Mouse (Mus musculus) gastrocnemius, adult 8-10 months (tissue): ENCODE results near the gene Rbfox1. TPM values are rescaled to one million over a fixed set of nuclear protein-coding genes. Genes with fewer than 3 reads are reported as not detected.

Experiments
- DNase-seq, 2 experiments: peaks; one replicate each; pipeline ENCODE4 v3.0.0; 2022; ENCODE audit warnings: low spot score in 2 of 2
- total RNA-seq, 4 experiments: library from RNA; stranded (reverse); gene quantifications; 2 replicates each; pipeline ENCODE4 v1.2.4; 2022

Gene Rbfox1
- total RNA-seq, 4 experiments from 2014 or later = 236 to 270 (median 260) TPM

- peak; percentile 37 to 57 for DNase-seq
Measured at GRCm38 (mm10) chr16:7005478-7005877, 1120.3 kb downstream of the Rbfox1 start.

GRCm38 (mm10) chr16:7017310-7017709 lies 1132.2 kb downstream of the Rbfox1 start:
- no peak for DNase-seq

GRCm38 (mm10) chr16:7034231-7034630 lies 1149.1 kb downstream of the Rbfox1 start:
- no peak for DNase-seq

- no peak for DNase-seq
Measured at GRCm38 (mm10) chr16:7036566-7036965, 1151.4 kb downstream of the Rbfox1 start.

- no peak for DNase-seq
Measured at GRCm38 (mm10) chr16:7036988-7037387, 1151.8 kb downstream of the Rbfox1 start.

- DNase-seq = no peak
Measured at GRCm38 (mm10) chr16:7038639-7039260, 1153.6 kb downstream of the Rbfox1 start.

- DNase-seq = no peak
Measured at GRCm38 (mm10) chr16:7039404-7040367, 1154.5 kb downstream of the Rbfox1 start.

GRCm38 (mm10) chr16:7040691-7041090 lies 1155.5 kb downstream of the Rbfox1 start:
- DNase-seq = no peak

- DNase-seq = no peak
Measured at GRCm38 (mm10) chr16:7047421-7047820, 1162.3 kb downstream of the Rbfox1 start.

GRCm38 (mm10) chr16:7049162-7049971 lies 1164.2 kb downstream of the Rbfox1 start:
- DNase-seq = no peak

GRCm38 (mm10) chr16:7050945-7051344 lies 1165.8 kb downstream of the Rbfox1 start:
- no peak for DNase-seq

- no peak for DNase-seq
Measured at GRCm38 (mm10) chr16:7051991-7052390, 1166.8 kb downstream of the Rbfox1 start.

- DNase-seq = no peak
Measured at GRCm38 (mm10) chr16:7052408-7052807, 1167.3 kb downstream of the Rbfox1 start.

- peak; percentile 56 to 64 for DNase-seq
Measured at GRCm38 (mm10) chr16:7057789-7058188, 1172.6 kb downstream of the Rbfox1 start.

- no peak for DNase-seq
Measured at GRCm38 (mm10) chr16:7058556-7058955, 1173.4 kb downstream of the Rbfox1 start.

GRCm38 (mm10) chr16:7059596-7059995 lies 1174.4 kb downstream of the Rbfox1 start:
- no peak for DNase-seq

- no peak for DNase-seq
Measured at GRCm38 (mm10) chr16:7060864-7061263, 1175.7 kb downstream of the Rbfox1 start.

- DNase-seq = no peak
Measured at GRCm38 (mm10) chr16:7062512-7062911, 1177.4 kb downstream of the Rbfox1 start.

- DNase-seq = no peak
Measured at GRCm38 (mm10) chr16:7067109-7067508, 1182.0 kb downstream of the Rbfox1 start.

GRCm38 (mm10) chr16:7069599-7069998 lies 1184.4 kb downstream of the Rbfox1 start:
- DNase-seq = peak; percentile 42 to 53

GRCm38 (mm10) chr16:7074786-7075185 lies 1189.6 kb downstream of the Rbfox1 start:
- DNase-seq = no peak

GRCm38 (mm10) chr16:7075749-7076148 lies 1190.6 kb downstream of the Rbfox1 start:
- DNase-seq = peak in 1 of 2 experiments; percentile 53
